Mouse (Mus musculus): Measurements from ENCODE around the gene Pgp. TPM values are rescaled to one million over a fixed set of nuclear protein-coding genes. Genes with fewer than 3 reads are reported as not detected.
A peak's percentile ranks its signal among the peaks of the same experiment; 100 is the strongest.

Pgp gene
- polyA plus RNA-seq, 1 experiment from 2014 or later, result 64.1 TPM

- Histone ChIP-seq H3K4me2 (ENCODE audit: low read depth, severe bottlenecking) (no peak overlapping the region), H3K27ac (replicated peaks; ENCODE audit: low read depth, low read length) (no peak overlapping the region), H3K9ac (ENCODE audit: low read length) (no peak overlapping the region), H3K36me3 (ENCODE audit: control insufficient read depth, insufficient read depth, low read length) (peaks cover 8% of the 10 kb centered on the region), H3K4me1 (ENCODE audit: control insufficient read depth, insufficient read depth, low read length) (no peaks in the 10 kb centered on the region), H3K9me3 (ENCODE audit: control insufficient read depth, low read length) (no peaks in the 10 kb centered on the region), H3K4me3 (ENCODE audit: low read depth, low read length) (no peak overlapping the region), H3K27me3 (ENCODE audit: control insufficient read depth, insufficient read depth, low read length) (no peaks in the 10 kb centered on the region)
- 77% methylated on average over 5 of the region's 5 CpGs for WGBS
- no peak for ATAC-seq (ENCODE audit: insufficient number of reproducible peaks, low FRiP score, low TSS enrichment, low read depth)
- DNase-seq (ENCODE audit: low spot score), result peak; percentile 48
Measured at GRCm38 (mm10) chr17:24437016-24437415, 33.2 kb upstream of the Pgp start.

GRCm38 (mm10) chr17:24440377-24440776, 29.8 kb upstream of the Pgp start:
- no peaks in the 10 kb centered on the region for H3K4me1 ChIP-seq (ENCODE audit: control insufficient read depth, insufficient read depth, low read length)
- no peaks in the 10 kb centered on the region for H3K9me3 ChIP-seq (ENCODE audit: control insufficient read depth, low read length)
- DNase-seq (ENCODE audit: low spot score) (no peak), ATAC-seq (ENCODE audit: insufficient number of reproducible peaks, low FRiP score, low TSS enrichment, low read depth) (no peak)
- H3K36me3 ChIP-seq (ENCODE audit: control insufficient read depth, insufficient read depth, low read length), result peaks cover 20% of the 10 kb centered on the region
- H3K27ac ChIP-seq (replicated peaks; ENCODE audit: low read depth, low read length), result no peak overlapping the region
- H3K9ac ChIP-seq (ENCODE audit: low read length), result no peak overlapping the region
- H3K4me2 ChIP-seq (ENCODE audit: low read depth, severe bottlenecking), result no peak overlapping the region
- no peak overlapping the region for H3K4me3 ChIP-seq (ENCODE audit: low read depth, low read length)
- no peaks in the 10 kb centered on the region for H3K27me3 ChIP-seq (ENCODE audit: control insufficient read depth, insufficient read depth, low read length)
- 94% methylated on average over 8 of the region's 8 CpGs for WGBS

- WGBS, result 61% methylated on average over 2 of the region's 2 CpGs
- no peak overlapping the region for H3K4me2 ChIP-seq (ENCODE audit: low read depth, severe bottlenecking)
- H3K4me1 ChIP-seq (ENCODE audit: control insufficient read depth, insufficient read depth, low read length), result no peaks in the 10 kb centered on the region
- H3K9me3 ChIP-seq (ENCODE audit: control insufficient read depth, low read length), result no peaks in the 10 kb centered on the region
- H3K4me3 ChIP-seq (ENCODE audit: low read depth, low read length), result no peak overlapping the region
- H3K36me3 ChIP-seq (ENCODE audit: control insufficient read depth, insufficient read depth, low read length), result peaks cover 25% of the 10 kb centered on the region
- no peak overlapping the region for H3K9ac ChIP-seq (ENCODE audit: low read length)
- ATAC-seq (ENCODE audit: insufficient number of reproducible peaks, low FRiP score, low TSS enrichment, low read depth) (no peak), DNase-seq (ENCODE audit: low spot score) (no peak)
- H3K27ac ChIP-seq (replicated peaks; ENCODE audit: low read depth, low read length), result no peak overlapping the region
- H3K27me3 ChIP-seq (ENCODE audit: control insufficient read depth, insufficient read depth, low read length), result no peaks in the 10 kb centered on the region
Measured at GRCm38 (mm10) chr17:24441148-24441547, 29.0 kb upstream of the Pgp start.

- WGBS, result 90% methylated on average over 14 of the region's 14 CpGs
- Histone ChIP-seq H3K4me1 (ENCODE audit: control insufficient read depth, insufficient read depth, low read length) (no peaks in the 10 kb centered on the region), H3K9ac (ENCODE audit: low read length) (no peak overlapping the region), H3K27ac (replicated peaks; ENCODE audit: low read depth, low read length) (no peak overlapping the region), H3K36me3 (ENCODE audit: control insufficient read depth, insufficient read depth, low read length) (peaks cover 33% of the 10 kb centered on the region), H3K9me3 (ENCODE audit: control insufficient read depth, low read length) (no peaks in the 10 kb centered on the region), H3K4me2 (ENCODE audit: low read depth, severe bottlenecking) (no peak overlapping the region), H3K27me3 (ENCODE audit: control insufficient read depth, insufficient read depth, low read length) (no peaks in the 10 kb centered on the region), H3K4me3 (ENCODE audit: low read depth, low read length) (no peak overlapping the region)
- DNase-seq (ENCODE audit: low spot score) (no peak), ATAC-seq (ENCODE audit: insufficient number of reproducible peaks, low FRiP score, low TSS enrichment, low read depth) (no peak)
Measured at GRCm38 (mm10) chr17:24442107-24442506, 28.1 kb upstream of the Pgp start.

GRCm38 (mm10) chr17:24442632-24443155, 27.5 kb upstream of the Pgp start, which contains the start of gene Dnase1l2:
Gene Dnase1l2, minus strand, starts transcription at chr17:24443105.
- Histone ChIP-seq H3K4me1 (ENCODE audit: control insufficient read depth, insufficient read depth, low read length) (no peaks in the 10 kb centered on the region), H3K36me3 (ENCODE audit: control insufficient read depth, insufficient read depth, low read length) (peaks cover 37% of the 10 kb centered on the region), H3K9me3 (ENCODE audit: control insufficient read depth, low read length) (no peaks in the 10 kb centered on the region), H3K9ac (ENCODE audit: low read length) (no peak within 1 kb of the TSS), H3K4me2 (ENCODE audit: low read depth, severe bottlenecking) (no peak within 1 kb of the TSS), H3K27me3 (ENCODE audit: control insufficient read depth, insufficient read depth, low read length) (no peaks in the 10 kb centered on the region), H3K4me3 (ENCODE audit: low read depth, low read length) (no peak within 1 kb of the TSS), H3K27ac (replicated peaks; ENCODE audit: low read depth, low read length) (no peak within 1 kb of the TSS)
- ATAC-seq (ENCODE audit: insufficient number of reproducible peaks, low FRiP score, low TSS enrichment, low read depth), result no peak
- no peak for DNase-seq (ENCODE audit: low spot score)
- 83% methylated on average over 7 of the region's 7 CpGs for WGBS

- ATAC-seq (ENCODE audit: insufficient number of reproducible peaks, low FRiP score, low TSS enrichment, low read depth) (no peak), DNase-seq (ENCODE audit: low spot score) (no peak)
- H3K4me2 ChIP-seq (ENCODE audit: low read depth, severe bottlenecking), result no peak overlapping the region
- H3K36me3 ChIP-seq (ENCODE audit: control insufficient read depth, insufficient read depth, low read length), result peaks cover 43% of the 10 kb centered on the region
- no peaks in the 10 kb centered on the region for H3K4me1 ChIP-seq (ENCODE audit: control insufficient read depth, insufficient read depth, low read length)
- WGBS, result 92% methylated on average over 4 of the region's 4 CpGs
- H3K4me3 ChIP-seq (ENCODE audit: low read depth, low read length), result no peak overlapping the region
- no peak overlapping the region for H3K9ac ChIP-seq (ENCODE audit: low read length)
- H3K27ac ChIP-seq (replicated peaks; ENCODE audit: low read depth, low read length), result no peak overlapping the region
- H3K9me3 ChIP-seq (ENCODE audit: control insufficient read depth, low read length), result no peaks in the 10 kb centered on the region
- H3K27me3 ChIP-seq (ENCODE audit: control insufficient read depth, insufficient read depth, low read length), result no peaks in the 10 kb centered on the region
Measured at GRCm38 (mm10) chr17:24443409-24443808, 26.8 kb upstream of the Pgp start.

- no peak for ATAC-seq (ENCODE audit: insufficient number of reproducible peaks, low FRiP score, low TSS enrichment, low read depth)
Measured at GRCm38 (mm10) chr17:24446590-24446989, 23.6 kb upstream of the Pgp start.

GRCm38 (mm10) chr17:24449507-24449906, 20.7 kb upstream of the Pgp start:
- Histone ChIP-seq H3K4me1 (ENCODE audit: control insufficient read depth, insufficient read depth, low read length) (no peaks in the 10 kb centered on the region; the same call in 1 of the 2 replicates), H3K4me2 (ENCODE audit: low read depth, severe bottlenecking) (no peak overlapping the region), H3K27me3 (ENCODE audit: control insufficient read depth, insufficient read depth, low read length) (no peaks in the 10 kb centered on the region), H3K9ac (ENCODE audit: low read length) (no peak overlapping the region), H3K9me3 (ENCODE audit: control insufficient read depth, low read length) (no peaks in the 10 kb centered on the region), H3K36me3 (ENCODE audit: control insufficient read depth, insufficient read depth, low read length) (peaks cover 35% of the 10 kb centered on the region), H3K27ac (replicated peaks; ENCODE audit: low read depth, low read length) (no peak overlapping the region), H3K4me3 (ENCODE audit: low read depth, low read length) (no peak overlapping the region)
- ATAC-seq (ENCODE audit: insufficient number of reproducible peaks, low FRiP score, low TSS enrichment, low read depth), result no peak
- 90% methylated on average over 6 of the region's 6 CpGs for WGBS
- no peak for DNase-seq (ENCODE audit: low spot score)

More at GRCm38 (mm10) chr17:24446590-24446989, 23.6 kb upstream of the Pgp start:
- no peaks in the 10 kb centered on the region for H3K27me3 ChIP-seq (ENCODE audit: control insufficient read depth, insufficient read depth, low read length)
- H3K36me3 ChIP-seq (ENCODE audit: control insufficient read depth, insufficient read depth, low read length), result peaks cover 46% of the 10 kb centered on the region
- no peak overlapping the region for H3K4me2 ChIP-seq (ENCODE audit: low read depth, severe bottlenecking)
- H3K27ac ChIP-seq (replicated peaks; ENCODE audit: low read depth, low read length), result no peak overlapping the region
- H3K4me3 ChIP-seq (ENCODE audit: low read depth, low read length), result no peak overlapping the region
- no peaks in the 10 kb centered on the region for H3K9me3 ChIP-seq (ENCODE audit: control insufficient read depth, low read length)
- H3K9ac ChIP-seq (ENCODE audit: low read length), result no peak overlapping the region
- DNase-seq (ENCODE audit: low spot score), result no peak
- H3K4me1 ChIP-seq (ENCODE audit: control insufficient read depth, insufficient read depth, low read length), result no peaks in the 10 kb centered on the region
- WGBS, result 92% methylated on average over 8 of the region's 8 CpGs

GRCm38 (mm10) chr17:24451220-24451619, 19.0 kb upstream of the Pgp start:
- no peak for DNase-seq (ENCODE audit: low spot score)

More at GRCm38 (mm10) chr17:24451220-24451619, 19.0 kb upstream of the Pgp start:
- Histone ChIP-seq H3K27ac (replicated peaks; ENCODE audit: low read depth, low read length) (no peak overlapping the region), H3K9me3 (ENCODE audit: control insufficient read depth, low read length) (no peaks in the 10 kb centered on the region), H3K27me3 (ENCODE audit: control insufficient read depth, insufficient read depth, low read length) (no peaks in the 10 kb centered on the region), H3K4me3 (ENCODE audit: low read depth, low read length) (no peak overlapping the region), H3K4me1 (ENCODE audit: control insufficient read depth, insufficient read depth, low read length) (no peaks in the 10 kb centered on the region; the same call in 1 of the 2 replicates), H3K36me3 (ENCODE audit: control insufficient read depth, insufficient read depth, low read length) (peaks cover 27% of the 10 kb centered on the region), H3K4me2 (ENCODE audit: low read depth, severe bottlenecking) (no peak overlapping the region), H3K9ac (ENCODE audit: low read length) (no peak overlapping the region)
- 93% methylated on average over 6 of the region's 6 CpGs for WGBS
- no peak for ATAC-seq (ENCODE audit: insufficient number of reproducible peaks, low FRiP score, low TSS enrichment, low read depth)
